Mouse (Mus musculus) E14TG2a.4 (cell line): ENCODE data around the gene Camkmt.

Experiments used
- H3K27me3 ChIP-seq: 2 replicates; pipeline ENCODE4 v1.6.1; 2014; ENCODE audit warnings: low read length, control low read depth; ENCODE audit not compliant: insufficient read depth
- H3K36me3 ChIP-seq: 2 replicates; pipeline ENCODE4 v1.6.1; 2014; ENCODE audit warnings: low read length, control low read depth; ENCODE audit not compliant: insufficient read depth
- H3K4me1 ChIP-seq: replicated peaks from 2 replicates; pipeline ENCODE4 v1.6.1; 2014; ENCODE audit warnings: low read depth, low read length, control low read depth
- H3K4me3 ChIP-seq: replicated peaks from 2 replicates; pipeline ENCODE4 v1.5.1; 2014; ENCODE audit warnings: mild to moderate bottlenecking, low read length
- H3K9me3 ChIP-seq: 2 replicates; pipeline ENCODE4 v1.6.1; 2014; ENCODE audit warnings: low read length, control low read depth
- CTCF ChIP-seq: conservative IDR thresholded peaks from 2 replicates; pipeline ENCODE4 v1.5.1; 2014; ENCODE audit warnings: low read length
- NANOG ChIP-seq: IDR thresholded peaks from 2 replicates; pipeline ENCODE4 v1.6.1; 2014; ENCODE audit warnings: borderline replicate concordance, low read length, mixed read lengths
- POU5F1 ChIP-seq: IDR thresholded peaks from 2 replicates; pipeline ENCODE4 v1.6.1; 2014; ENCODE audit warnings: low read length, borderline replicate concordance

The Camkmt gene

DNA sequence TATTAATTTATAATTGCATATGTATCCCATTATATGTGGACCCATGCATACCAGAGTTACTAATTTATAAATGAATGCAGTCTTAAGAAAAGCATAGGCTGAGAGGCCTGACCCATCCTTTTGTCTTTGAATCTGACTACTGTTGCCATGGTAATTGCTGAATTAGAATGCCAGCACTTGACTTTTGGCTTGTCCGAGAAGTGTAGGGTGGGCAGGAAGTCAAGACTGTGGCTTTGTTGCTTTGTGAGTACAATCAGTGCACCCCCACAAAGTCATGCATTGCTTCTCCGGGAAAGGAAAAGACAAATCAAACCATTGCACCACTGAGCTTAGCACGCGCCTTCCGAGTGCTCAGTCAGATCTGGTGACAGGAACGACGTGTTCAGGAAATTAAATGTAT, 11.4 kb downstream of the Camkmt start:
- H3K9me3 ChIP-seq, result peaks cover 33% of the 10 kb centered on the region
- no peak overlapping the region for H3K4me3 ChIP-seq
- H3K36me3 ChIP-seq, result peaks cover 33% of the 10 kb centered on the region
- H3K4me1 ChIP-seq, result peaks cover 37% of the 10 kb centered on the region
- no peaks in the 10 kb centered on the region for H3K27me3 ChIP-seq
- TF ChIP-seq NANOG, result peak; percentile 38; the same call in 1 of the 2 replicates
- no peak for TF ChIP-seq CTCF

DNA sequence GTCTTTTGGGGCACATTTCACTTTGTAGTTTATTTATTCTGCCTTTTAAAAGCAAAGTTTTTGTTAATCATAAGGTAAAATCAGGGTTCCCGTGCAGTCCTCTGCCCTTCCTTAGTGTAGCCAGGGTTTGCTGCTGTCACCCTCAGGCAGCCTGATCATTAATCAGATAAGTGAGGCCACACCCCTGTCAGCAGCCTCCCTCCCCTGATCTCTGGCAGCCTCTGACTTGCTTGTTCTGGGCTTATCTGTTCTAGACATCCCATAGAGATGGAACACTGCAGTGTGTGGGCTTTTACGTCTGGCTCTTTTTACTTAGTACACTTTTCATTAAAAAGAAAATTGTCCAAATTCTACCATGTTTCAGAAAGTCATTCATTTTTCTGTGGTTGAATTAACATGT, 13.0 kb downstream of the Camkmt start:
- TF ChIP-seq NANOG (no peak), CTCF (no peak), POU5F1 (no peak)
- H3K27me3 ChIP-seq, result no peaks in the 10 kb centered on the region
- peaks cover 37% of the 10 kb centered on the region for H3K4me1 ChIP-seq

DNA sequence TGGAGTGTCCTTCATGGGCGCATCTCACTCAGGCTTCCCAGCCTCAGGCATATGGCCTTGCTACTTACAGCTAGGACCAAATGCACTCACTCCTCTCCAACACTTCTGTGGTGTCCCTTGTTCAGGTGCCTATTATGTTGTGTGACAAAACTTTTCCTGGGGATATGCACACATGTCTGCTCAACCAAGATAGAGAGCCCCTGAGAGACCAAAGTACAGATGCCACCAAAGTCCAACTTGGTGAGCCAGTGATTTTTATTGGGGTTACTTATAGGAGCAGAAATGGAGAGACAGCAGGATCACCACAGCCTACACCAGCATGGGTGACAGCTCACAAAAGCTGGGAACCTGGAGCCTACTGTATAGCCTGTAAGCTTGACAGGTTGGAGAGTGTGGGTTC, 20.3 kb downstream of the Camkmt start:
- Histone ChIP-seq H3K4me3 (no peak overlapping the region), H3K27me3 (no peaks in the 10 kb centered on the region), H3K4me1 (peaks cover 5% of the 10 kb centered on the region; the same call in 1 of the 2 replicates), H3K36me3 (peaks cover 9% of the 10 kb centered on the region), H3K9me3 (peaks cover 8% of the 10 kb centered on the region)
- no peak for TF ChIP-seq POU5F1
- TF ChIP-seq NANOG, result no peak

More for the DNA sequence above, 13.0 kb downstream of the Camkmt start:
- Histone ChIP-seq H3K36me3 (peaks cover 20% of the 10 kb centered on the region), H3K4me3 (no peak overlapping the region), H3K9me3 (peaks cover 21% of the 10 kb centered on the region)

DNA sequence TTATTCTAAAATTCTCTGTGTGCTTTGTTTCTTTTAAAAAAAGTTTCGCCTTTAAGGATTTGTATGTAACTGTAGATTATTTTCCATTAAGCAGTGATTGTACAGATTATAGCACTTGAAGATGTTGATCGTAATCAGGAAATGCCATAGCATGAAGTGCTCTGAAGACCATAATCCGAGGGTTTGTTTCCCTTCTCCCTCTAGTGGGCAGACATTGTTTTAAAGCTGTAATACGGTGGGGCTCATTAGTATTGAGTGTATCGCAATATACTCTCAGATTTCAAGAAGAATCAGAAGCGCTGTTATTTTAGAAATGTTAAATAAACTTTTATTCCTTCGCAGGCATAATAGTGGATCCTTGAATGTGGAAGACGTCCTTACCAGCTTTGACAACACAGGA, 23.1 kb downstream of the Camkmt start:
- no peak for TF ChIP-seq POU5F1
- TF ChIP-seq CTCF, result 0 out of 2 replicates have a peak, but pooled peaks have one; percentile 6

DNA sequence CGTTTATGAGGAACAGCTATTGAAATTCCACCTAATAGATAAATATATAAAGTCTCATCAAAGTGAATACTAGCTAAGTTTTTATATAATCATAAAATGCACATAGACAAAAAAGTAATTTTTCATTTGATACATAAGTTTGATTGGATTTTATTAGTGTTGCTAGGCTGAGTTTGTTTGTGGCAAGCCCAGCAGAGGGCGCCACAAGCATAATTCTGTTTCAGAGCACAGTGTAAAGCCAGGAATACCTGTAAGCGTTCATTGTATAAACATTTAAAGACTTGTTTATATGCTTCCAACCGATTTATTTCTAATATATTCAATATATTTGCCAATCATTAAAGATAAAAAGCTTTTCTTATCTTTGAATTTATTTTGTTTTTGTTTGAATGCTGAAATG, 26.3 kb downstream of the Camkmt start:
- Histone ChIP-seq H3K4me3 (no peak overlapping the region), H3K4me1 (peaks cover 21% of the 10 kb centered on the region), H3K27me3 (no peaks in the 10 kb centered on the region), H3K9me3 (no peaks in the 10 kb centered on the region), H3K36me3 (no peaks in the 10 kb centered on the region)
- no peak for TF ChIP-seq NANOG
- no peak for TF ChIP-seq POU5F1
- TF ChIP-seq CTCF, result peak; percentile 71

More for the DNA sequence above, 23.1 kb downstream of the Camkmt start:
- Histone ChIP-seq H3K4me3 (no peak overlapping the region), H3K9me3 (peaks cover 8% of the 10 kb centered on the region), H3K27me3 (no peaks in the 10 kb centered on the region), H3K4me1 (peaks cover 13% of the 10 kb centered on the region), H3K36me3 (peaks cover 9% of the 10 kb centered on the region)

DNA sequence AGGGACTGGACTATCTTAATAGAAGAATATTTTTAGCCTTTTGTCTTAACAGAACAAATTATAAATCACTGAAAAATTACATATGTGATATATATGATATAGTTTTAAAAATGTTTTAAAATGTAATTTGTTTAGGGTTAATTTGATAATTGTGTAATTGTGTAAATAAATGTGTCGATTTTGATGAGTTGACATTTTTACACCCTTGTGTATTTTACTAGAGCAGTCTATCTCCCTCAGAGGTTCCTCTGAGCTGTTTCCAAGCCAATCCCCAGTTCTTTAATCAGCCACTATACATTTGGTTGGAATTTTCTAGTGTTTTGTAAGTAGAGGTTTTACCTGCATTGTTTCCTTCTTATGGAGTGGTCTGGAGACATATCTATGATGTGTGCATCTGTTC, 48.0 kb downstream of the Camkmt start:
- TF ChIP-seq POU5F1, result no peak
- no peak for TF ChIP-seq CTCF
- no peak for TF ChIP-seq NANOG
- Histone ChIP-seq H3K36me3 (no peaks in the 10 kb centered on the region), H3K27me3 (no peaks in the 10 kb centered on the region), H3K9me3 (no peaks in the 10 kb centered on the region), H3K4me1 (peaks cover 16% of the 10 kb centered on the region), H3K4me3 (no peak overlapping the region)

DNA sequence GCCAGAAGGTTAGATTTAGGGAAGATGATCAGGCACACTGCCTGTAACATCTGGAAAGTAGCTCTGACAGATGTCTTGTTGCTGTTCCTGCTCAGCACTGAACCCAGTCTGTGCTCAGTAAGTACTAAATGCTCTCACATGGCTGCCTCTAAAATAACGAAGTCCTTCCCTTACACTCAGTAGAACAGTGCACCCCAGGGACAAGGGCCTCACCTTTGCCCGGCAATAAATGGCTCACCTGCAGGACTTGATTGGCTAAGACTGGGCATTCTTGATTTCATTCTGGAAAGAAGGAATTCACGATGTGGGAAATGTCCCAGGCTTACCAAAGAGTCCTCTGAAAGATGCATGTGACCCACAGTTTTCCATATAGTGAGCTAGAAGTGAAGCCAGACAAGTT, 51.3 kb downstream of the Camkmt start:
- H3K9me3 ChIP-seq, result no peaks in the 10 kb centered on the region
- H3K36me3 ChIP-seq, result no peaks in the 10 kb centered on the region
- no peak overlapping the region for H3K4me3 ChIP-seq
- no peak for TF ChIP-seq CTCF
- TF ChIP-seq POU5F1, result no peak
- no peak for TF ChIP-seq NANOG
- H3K27me3 ChIP-seq, result no peaks in the 10 kb centered on the region
- peaks cover 32% of the 10 kb centered on the region for H3K4me1 ChIP-seq

DNA sequence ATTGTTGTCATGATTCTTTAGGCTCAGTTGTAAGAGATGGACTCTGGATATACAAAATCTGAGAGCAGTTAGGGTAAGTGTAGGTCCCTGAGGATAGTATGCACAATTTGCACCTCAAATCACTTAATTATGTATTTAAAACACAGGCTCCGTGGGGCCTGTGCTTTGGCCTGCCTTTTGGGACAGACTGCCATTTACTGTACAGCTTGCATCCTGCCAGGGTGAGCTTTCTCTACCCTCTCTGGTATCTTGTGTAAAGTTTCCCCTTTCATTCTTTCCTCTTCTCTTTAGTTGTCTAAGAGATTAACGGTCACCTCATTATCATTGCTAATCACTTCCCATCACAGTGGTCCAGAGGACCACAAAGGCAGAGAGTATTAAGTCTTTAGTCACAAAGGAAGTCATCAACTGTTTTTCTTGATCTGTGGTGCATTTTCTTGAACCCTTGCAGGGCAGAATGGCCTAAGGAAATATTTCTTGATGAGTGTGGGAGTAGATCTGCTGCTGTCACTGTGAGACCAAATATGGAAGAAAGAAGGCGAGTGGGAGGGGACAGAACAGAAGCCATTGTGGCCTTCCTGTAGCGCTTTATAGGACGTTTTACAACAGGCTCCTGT, 52.3 kb downstream of the Camkmt start:
- Histone ChIP-seq H3K9me3 (no peaks in the 10 kb centered on the region), H3K27me3 (no peaks in the 10 kb centered on the region), H3K4me3 (no peak overlapping the region), H3K4me1 (peaks cover 38% of the 10 kb centered on the region), H3K36me3 (no peaks in the 10 kb centered on the region)
- TF ChIP-seq CTCF (no peak), NANOG (peak; percentile 98), POU5F1 (no peak)

DNA sequence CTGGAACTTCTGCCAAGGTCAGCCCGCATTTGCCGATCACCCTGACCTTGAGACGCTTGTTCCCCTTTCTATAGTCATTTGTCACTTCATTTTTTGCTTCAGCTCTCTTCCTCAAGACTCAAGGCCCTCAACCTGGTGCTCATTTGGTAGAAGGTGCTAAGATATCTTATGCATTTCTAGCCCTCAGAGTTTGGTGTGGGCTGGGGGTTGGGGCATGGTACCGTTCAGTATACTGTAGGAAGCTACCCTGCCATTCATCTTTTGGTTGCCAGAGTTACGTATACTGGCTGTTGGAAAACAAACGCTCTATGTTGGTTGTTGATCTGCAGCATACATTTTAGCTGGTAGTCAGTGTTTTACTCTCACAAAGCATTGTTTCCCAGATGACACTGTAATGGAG, 53.8 kb downstream of the Camkmt start:
- H3K36me3 ChIP-seq, result no peaks in the 10 kb centered on the region
- H3K9me3 ChIP-seq, result no peaks in the 10 kb centered on the region
- no peak for TF ChIP-seq NANOG
- no peak for TF ChIP-seq POU5F1
- no peak for TF ChIP-seq CTCF
- no peak overlapping the region for H3K4me3 ChIP-seq
- no peaks in the 10 kb centered on the region for H3K27me3 ChIP-seq
- H3K4me1 ChIP-seq, result peaks cover 51% of the 10 kb centered on the region
